Mouse (Mus musculus) embryonic facial prominence, embryonic 10.5 days (tissue): ENCODE results near the gene Mroh2a. TPM values are rescaled to one million over a fixed set of nuclear protein-coding genes. Genes with fewer than 3 reads are reported as not detected.

Experiments
- DNase-seq: peaks from one replicate; pipeline ENCODE4 v3.0.0-alpha.2; 2017; ENCODE audit warnings: low spot score
- H3K27ac ChIP-seq: fragments of 300-500 bp; sonication (generic); replicated peaks from 2 replicates; pipeline ENCODE4 v1.5.1; 2016; ENCODE audit warnings: mild to moderate bottlenecking
- H3K27me3 ChIP-seq: fragments of 300-500 bp; sonication (generic); replicated peaks from 2 replicates; pipeline ENCODE4 v1.6.1; 2016; ENCODE audit warnings: low read depth, mild to moderate bottlenecking; ENCODE audit not compliant: poor library complexity, severe bottlenecking
- H3K36me3 ChIP-seq: fragments of 300-500 bp; sonication (generic); replicated peaks from 2 replicates; pipeline ENCODE4 v1.6.1; 2016; ENCODE audit warnings: mild to moderate bottlenecking, moderate library complexity
- H3K4me1 ChIP-seq: fragments of 300-500 bp; sonication (generic); 2 replicates; pipeline ENCODE4 v1.6.1; 2016
- H3K4me3 ChIP-seq: fragments of 300-500 bp; sonication (generic); 2 replicates; pipeline ENCODE4 v1.5.1; 2016; ENCODE audit warnings: mild to moderate bottlenecking, moderate library complexity
- H3K9me3 ChIP-seq: fragments of 300-500 bp; sonication (generic); 2 replicates; pipeline ENCODE4 v1.6.1; 2016; ENCODE audit warnings: mild to moderate bottlenecking
- WGBS: fragments of 180-500 bp; shearing (Covaris S2); methylation state at CpG from one replicate; pipeline ENCODE4 v1.1.7; 2016; 5-methylcytosine and 5-hydroxymethylcytosine counted together
- polyA plus RNA-seq: library from polyadenylated mRNA; unstranded; fragments of >200 nt; fragmentation: Nextera tagmentation; extraction: Ambion mirVana; gene quantifications from 2 replicates; pipeline ENCODE4 v1.2.1, GENCODE M21; 2016

The Mroh2a gene
- polyA plus RNA-seq, 1 experiment from 2014 or later: 1.1 TPM

DNA sequence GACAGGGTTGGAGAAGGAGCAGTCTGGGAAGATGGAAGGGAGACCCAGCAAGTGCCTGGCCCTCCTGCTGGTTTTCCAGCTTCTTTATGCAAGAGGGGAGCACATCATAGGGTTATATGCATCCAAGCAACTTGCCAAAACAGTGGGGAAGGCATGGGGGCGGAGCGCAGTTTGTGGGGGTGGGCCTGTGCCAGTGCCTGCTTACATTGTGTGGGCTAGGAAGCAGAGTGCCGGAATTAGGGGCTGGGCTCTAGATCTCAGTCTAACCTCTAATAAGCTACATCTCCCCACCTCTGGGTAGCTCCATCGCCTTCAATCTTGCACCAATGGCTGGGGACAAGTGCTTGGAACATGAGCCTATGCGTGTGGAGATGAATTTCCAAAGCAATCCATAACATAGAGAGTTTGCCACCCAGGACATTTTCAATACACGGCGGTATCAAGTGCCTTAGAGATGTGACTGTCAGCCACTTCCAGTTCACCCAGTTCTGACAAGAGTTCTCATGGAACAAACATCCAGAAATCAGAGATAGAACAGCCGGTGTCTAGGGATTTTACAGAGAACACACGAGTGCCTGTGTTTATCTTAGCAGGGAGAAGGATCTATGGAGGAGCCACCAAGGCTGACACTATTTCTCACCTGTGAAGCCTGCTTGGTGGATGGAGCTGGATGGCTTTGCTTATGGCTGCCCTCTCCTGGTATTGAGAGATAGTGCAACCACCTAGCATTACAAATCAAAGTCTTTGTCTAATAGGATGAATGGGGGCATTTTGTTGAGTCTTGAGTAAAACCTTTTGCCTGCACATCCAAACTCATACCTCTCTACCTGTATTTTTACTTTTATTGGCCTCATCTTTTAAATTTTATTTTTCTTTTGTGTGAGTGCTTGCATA lies 74.6 kb downstream of the Mroh2a start:
- no peak overlapping the region for H3K27ac ChIP-seq
- peaks cover 95% of the 10 kb centered on the region for H3K9me3 ChIP-seq
- WGBS: 70% methylated on average over 9 of the region's 9 CpGs
- no peak overlapping the region for H3K4me3 ChIP-seq
- H3K4me1 ChIP-seq: no peaks in the 10 kb centered on the region
- H3K27me3 ChIP-seq: no peaks in the 10 kb centered on the region
- H3K36me3 ChIP-seq: no peaks in the 10 kb centered on the region
- peak; percentile 20 for DNase-seq

DNA sequence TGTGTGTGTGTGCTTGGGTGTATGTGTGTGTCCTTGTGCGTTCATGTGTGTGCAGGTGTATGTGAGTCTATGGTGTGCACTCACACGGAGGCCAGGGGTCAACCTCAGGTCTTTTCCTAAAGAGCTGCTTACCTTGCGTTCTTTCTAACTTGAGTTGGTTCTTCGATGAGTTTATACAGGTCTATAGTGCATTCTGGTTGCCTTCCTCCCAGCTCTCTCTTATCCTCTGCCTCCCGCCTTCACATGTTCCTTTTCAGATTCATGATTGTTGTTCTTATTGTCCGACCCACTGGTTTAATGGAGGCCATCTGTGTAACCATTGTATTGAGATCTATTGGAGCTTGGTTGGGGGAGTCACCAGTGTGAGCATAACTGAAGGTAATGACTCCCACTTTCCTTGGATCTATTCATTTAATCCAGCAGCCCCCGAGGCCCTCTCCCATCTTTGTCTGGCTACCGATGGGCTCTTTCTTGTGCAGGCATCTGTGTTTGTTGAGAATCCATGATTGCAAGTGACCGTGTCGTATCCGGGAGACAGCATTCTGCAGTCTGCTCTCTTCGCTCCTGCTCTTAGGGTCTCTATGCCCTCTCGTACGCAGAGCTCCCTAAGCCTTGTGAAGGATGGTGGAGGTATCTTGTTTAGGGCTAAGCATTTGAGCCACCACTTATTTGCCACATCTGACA lies 75.4 kb downstream of the Mroh2a start:
- no peaks in the 10 kb centered on the region for H3K27me3 ChIP-seq
- no peak overlapping the region for H3K4me3 ChIP-seq
- peak; percentile 10 for DNase-seq
- WGBS: 65% methylated on average over 14 of the region's 14 CpGs
- no peak overlapping the region for H3K27ac ChIP-seq
- no peaks in the 10 kb centered on the region for H3K36me3 ChIP-seq
- H3K9me3 ChIP-seq: peaks cover 95% of the 10 kb centered on the region
- H3K4me1 ChIP-seq: no peaks in the 10 kb centered on the region

DNA sequence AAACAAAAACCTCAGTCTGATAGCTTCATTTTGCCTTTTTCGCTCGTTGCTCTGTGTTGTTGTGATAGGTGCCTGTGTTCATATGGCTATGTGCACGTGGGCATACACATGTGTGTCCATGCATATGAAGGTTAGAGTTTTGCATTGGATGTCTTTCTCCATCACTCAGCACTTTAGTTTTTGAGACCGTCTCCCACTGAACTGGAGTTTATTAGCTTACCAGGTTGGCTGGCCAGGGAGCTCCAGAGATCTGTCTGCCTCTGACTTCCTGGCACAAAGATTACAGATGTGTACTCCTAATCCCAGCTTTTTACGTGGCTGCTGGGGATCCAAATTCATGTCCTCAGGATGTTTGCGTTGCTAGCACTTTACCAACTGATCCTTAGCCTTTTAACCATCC lies 77.0 kb downstream of the Mroh2a start:
- DNase-seq: peak; percentile 8

DNA sequence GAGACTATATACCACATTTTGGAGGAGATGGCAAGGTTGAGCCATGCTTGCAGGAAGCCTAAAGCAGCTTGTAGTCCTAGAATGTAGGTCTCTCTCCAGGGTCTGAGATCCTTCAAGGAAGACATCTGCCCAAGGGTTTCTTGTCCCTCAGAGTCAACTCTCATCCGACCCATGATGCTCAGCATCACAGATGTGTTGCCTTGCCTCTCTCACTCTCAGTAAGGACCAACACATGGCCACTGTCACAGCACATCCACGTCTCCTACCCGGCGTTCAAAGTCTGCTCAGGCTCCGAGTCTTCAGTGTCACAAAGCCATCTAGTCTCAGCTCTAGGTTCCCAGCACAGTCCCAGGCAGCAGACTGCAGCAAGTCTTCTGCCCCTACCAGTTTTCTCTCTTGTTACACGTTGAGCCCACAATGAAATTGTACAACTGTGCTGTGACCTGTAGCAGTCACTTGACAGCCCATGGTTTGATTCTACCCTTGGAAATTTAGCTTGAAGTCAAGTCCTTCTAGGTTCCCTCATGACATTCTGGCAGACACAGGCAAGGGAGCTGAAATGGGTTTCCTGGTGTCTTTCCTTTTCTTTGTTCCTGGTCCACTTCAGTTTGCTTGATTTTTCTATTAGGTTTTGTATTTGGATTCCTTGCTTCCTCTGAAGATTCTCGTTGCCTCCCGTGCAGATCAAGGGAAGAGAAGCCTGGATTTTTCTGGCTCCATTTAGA lies 77.6 kb downstream of the Mroh2a start:
- DNase-seq: peak; percentile 13
- Histone ChIP-seq H3K9me3 (peaks cover 97% of the 10 kb centered on the region), H3K36me3 (no peaks in the 10 kb centered on the region), H3K4me1 (no peaks in the 10 kb centered on the region), H3K4me3 (no peak overlapping the region), H3K27me3 (no peaks in the 10 kb centered on the region), H3K27ac (no peak overlapping the region)
- 61% methylated on average over 8 of the region's 8 CpGs for WGBS

More for the DNA sequence above, 77.0 kb downstream of the Mroh2a start:
- Histone ChIP-seq H3K27me3 (no peaks in the 10 kb centered on the region), H3K27ac (no peak overlapping the region), H3K4me1 (no peaks in the 10 kb centered on the region), H3K4me3 (no peak overlapping the region), H3K36me3 (no peaks in the 10 kb centered on the region), H3K9me3 (peaks cover 97% of the 10 kb centered on the region)
- WGBS: 66% methylated on average over 6 of the region's 6 CpGs

DNA sequence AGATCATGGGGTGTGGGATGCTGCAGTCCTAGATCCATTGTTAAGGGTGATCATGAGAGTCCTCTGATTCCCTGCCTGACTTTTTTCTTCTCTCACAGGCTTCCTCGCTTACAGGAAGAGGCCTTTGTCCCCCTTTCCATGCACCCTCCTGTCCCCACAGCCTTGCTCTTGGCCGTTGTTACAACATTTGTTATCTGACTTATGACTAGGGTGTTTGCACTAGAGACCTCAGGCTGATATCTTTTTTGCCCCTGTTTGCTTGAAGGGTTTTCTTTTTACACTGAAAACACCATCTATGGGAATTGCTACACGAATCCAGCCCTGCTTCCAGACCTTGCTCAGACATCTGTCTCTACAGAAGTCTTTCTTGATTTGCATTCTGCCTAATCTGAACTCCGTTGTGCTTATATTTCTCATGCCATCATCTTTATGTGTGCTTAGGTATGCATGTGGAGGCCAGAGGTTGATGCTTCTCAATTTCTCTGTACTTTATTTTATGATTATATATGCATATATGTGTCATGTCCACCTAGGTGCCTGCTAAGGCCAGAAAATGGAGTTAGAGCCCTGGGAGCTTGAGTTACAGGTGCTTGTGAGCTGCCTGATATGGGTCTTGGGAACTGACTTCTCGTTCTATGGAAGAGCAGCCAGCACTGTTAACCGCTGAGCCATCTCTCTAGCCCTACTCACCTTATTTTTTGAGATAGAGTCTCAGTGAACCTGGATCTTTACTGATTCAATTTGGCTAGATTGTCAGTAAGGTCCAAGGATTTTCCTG lies 78.4 kb downstream of the Mroh2a start:
- Histone ChIP-seq H3K9me3 (peaks cover 97% of the 10 kb centered on the region), H3K27ac (no peak overlapping the region), H3K27me3 (no peaks in the 10 kb centered on the region), H3K36me3 (no peaks in the 10 kb centered on the region), H3K4me1 (no peaks in the 10 kb centered on the region), H3K4me3 (no peak overlapping the region)
- peak; percentile 8 for DNase-seq
- 56% methylated on average over 6 of the region's 6 CpGs for WGBS

GRCm38 (mm10) chr1:88306543-88306942 lies 79.8 kb downstream of the Mroh2a start:
- Histone ChIP-seq H3K27me3 (no peaks in the 10 kb centered on the region), H3K27ac (no peak overlapping the region), H3K36me3 (no peaks in the 10 kb centered on the region), H3K4me3 (no peak overlapping the region), H3K4me1 (no peaks in the 10 kb centered on the region), H3K9me3 (peaks cover 88% of the 10 kb centered on the region)
- WGBS: 66% methylated on average over 1 of the region's 1 CpGs
- DNase-seq: peak; percentile 11

DNA sequence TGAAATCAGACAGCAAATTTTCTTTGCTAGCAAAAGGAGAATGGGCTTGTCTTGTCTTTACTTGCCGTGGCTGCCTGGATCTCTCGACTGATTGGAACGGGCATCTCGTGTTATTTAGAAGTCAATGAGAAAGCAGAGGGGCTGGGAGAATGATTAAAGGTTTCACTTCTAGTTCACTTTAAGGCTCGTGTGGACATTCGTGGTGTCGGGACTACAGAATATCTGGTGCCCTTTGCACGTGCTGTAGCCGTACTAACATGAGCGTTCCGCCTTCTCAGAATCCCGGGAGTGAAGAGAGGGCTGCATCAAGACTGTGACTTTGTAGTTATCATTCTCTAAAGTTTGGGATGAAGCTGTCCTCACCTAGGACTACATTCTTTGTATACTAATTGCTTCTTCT lies 80.4 kb downstream of the Mroh2a start:
- Histone ChIP-seq H3K36me3 (no peaks in the 10 kb centered on the region), H3K9me3 (peaks cover 81% of the 10 kb centered on the region), H3K27ac (no peak overlapping the region), H3K4me1 (no peaks in the 10 kb centered on the region), H3K27me3 (no peaks in the 10 kb centered on the region), H3K4me3 (no peak overlapping the region)
- DNase-seq: peak; percentile 8
- WGBS: 67% methylated on average over 12 of the region's 12 CpGs

DNA sequence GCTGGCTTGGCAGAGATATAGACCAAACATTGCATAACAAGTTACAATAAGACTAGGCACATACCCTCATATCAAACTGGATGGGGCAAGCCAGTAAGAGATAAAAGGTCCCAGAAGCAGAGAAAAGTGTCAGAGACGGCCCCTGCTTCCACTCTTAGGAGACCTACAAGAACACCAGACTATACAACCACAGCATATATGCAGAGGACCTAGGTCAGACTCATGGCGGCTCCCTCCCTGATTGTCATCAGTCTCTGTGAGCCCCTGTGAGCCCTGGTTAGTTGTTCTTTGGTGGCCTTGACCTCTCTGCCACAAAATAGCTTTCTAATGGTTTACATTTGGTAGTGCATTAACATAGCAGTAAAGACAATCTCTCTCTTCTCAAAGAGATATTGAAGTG lies 82.2 kb downstream of the Mroh2a start:
- WGBS: 47% methylated on average over 2 of the region's 2 CpGs
- Histone ChIP-seq H3K27ac (no peak overlapping the region), H3K9me3 (peaks cover 65% of the 10 kb centered on the region), H3K4me1 (no peaks in the 10 kb centered on the region), H3K27me3 (no peaks in the 10 kb centered on the region), H3K36me3 (no peaks in the 10 kb centered on the region), H3K4me3 (no peak overlapping the region)
- peak; percentile 9 for DNase-seq

DNA sequence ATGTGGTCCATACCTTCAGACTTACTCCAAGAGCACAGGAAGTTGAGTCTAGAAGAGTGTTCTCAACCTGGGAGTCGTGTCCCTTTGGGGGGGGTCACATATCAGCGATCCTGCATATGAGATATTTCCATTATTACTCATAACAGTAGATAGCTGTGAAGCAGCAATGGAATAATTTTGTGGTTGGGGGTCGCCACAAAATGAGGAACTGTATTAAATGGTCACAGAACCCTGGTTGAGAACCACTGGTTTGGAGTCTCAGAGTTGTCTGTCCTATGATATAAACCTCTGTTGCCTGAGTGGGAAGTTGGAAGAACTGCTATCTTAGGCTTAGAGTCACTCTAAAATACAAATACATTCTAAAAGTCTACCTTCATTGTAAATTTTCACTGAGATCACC lies 83.1 kb downstream of the Mroh2a start:
- H3K4me1 ChIP-seq: no peaks in the 10 kb centered on the region
- H3K27ac ChIP-seq: no peak overlapping the region
- 56% methylated on average over 3 of the region's 3 CpGs for WGBS
- no peak for DNase-seq
- no peaks in the 10 kb centered on the region for H3K27me3 ChIP-seq
- H3K36me3 ChIP-seq: no peaks in the 10 kb centered on the region
- H3K9me3 ChIP-seq: peaks cover 58% of the 10 kb centered on the region
- H3K4me3 ChIP-seq: no peak overlapping the region

DNA sequence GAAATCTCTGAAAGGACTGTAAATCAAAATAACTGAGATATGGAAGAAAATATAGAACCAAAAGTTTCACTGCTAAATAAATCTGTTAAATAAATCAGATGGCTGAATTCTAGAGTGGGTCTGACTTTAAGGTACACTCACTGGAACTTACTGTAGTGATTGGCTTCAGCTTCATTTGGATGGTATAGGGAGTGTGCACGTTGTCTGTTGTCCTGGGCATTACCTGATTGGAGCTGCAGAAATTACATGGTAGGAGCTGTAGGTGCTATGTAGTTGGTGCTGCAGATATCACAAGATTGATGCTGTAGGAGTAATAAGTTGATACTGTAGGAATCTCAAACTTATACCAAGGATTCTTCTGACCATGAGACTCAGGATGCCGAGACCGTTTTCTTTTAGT lies 83.6 kb downstream of the Mroh2a start:
- Histone ChIP-seq H3K36me3 (no peaks in the 10 kb centered on the region), H3K27me3 (no peaks in the 10 kb centered on the region), H3K27ac (no peak overlapping the region), H3K4me3 (no peak overlapping the region), H3K4me1 (no peaks in the 10 kb centered on the region), H3K9me3 (peaks cover 53% of the 10 kb centered on the region)
- WGBS: 70% methylated on average over 3 of the region's 3 CpGs
- no peak for DNase-seq
